Mouse (Mus musculus) large intestine, adult 2 months (tissue): ENCODE results near the gene Sort1. TPM values are rescaled to one million over a fixed set of nuclear protein-coding genes. Genes with fewer than 3 reads are reported as not detected.
"Not testable (repeated sequence)": the region's sequence is repeated elsewhere in the genome, so short reads cannot be mapped to it uniquely, and the experiment has no call there.

Experiments
- DNase-seq: peaks from one replicate; pipeline ENCODE4 v3.0.0-alpha.2; 2012; ENCODE audit warnings: low read depth, low spot score
- WGBS: fragments of 180-500 bp; shearing (Covaris S2); methylation state at CpG from one replicate; pipeline ENCODE4 v1.1.7; 2018; 5-methylcytosine and 5-hydroxymethylcytosine counted together
- polyA plus RNA-seq: library from polyadenylated mRNA; depleted of rRNA; stranded (reverse); fragments of >200 nt; gene quantifications from 2 replicates; pipeline ENCODE4 v1.2.3, GENCODE M21; 2012; rRNA removed

The Sort1 gene
- 52.4 and 52.6 TPM in 2 replicates for polyA plus RNA-seq

- under 1% methylated on average over 102 of the region's 109 CpGs for WGBS
- DNase-seq, result no peak
These were observed at the start of gene Sort1 for GRCm38 (mm10) chr3:108283781-108284601. Gene Sort1, plus strand, starts transcription at chr3:108284082.

- not testable (repeated sequence) for DNase-seq
These were observed 46.3 kb upstream of the Sort1 start for GRCm38 (mm10) chr3:108237474-108238102.

GRCm38 (mm10) chr3:108241243-108241839 is 42.5 kb upstream of the Sort1 start:
- WGBS, result 86% methylated on average over 3 of the region's 3 CpGs
- DNase-seq, result no peak

More at GRCm38 (mm10) chr3:108237474-108238102, 46.3 kb upstream of the Sort1 start:
- WGBS, result 85% methylated on average over 4 of the region's 4 CpGs

- DNase-seq, result no peak
- WGBS, result 81% methylated on average over 2 of the region's 2 CpGs
These were observed 37.0 kb upstream of the Sort1 start for GRCm38 (mm10) chr3:108246857-108247256.

GRCm38 (mm10) chr3:108256719-108257637 is 26.9 kb upstream of the Sort1 start, which contains the start of gene Psma5:
Gene Psma5, plus strand, starts transcription at chr3:108256926.
- WGBS, result under 1% methylated on average over 79 of the region's 79 CpGs
- DNase-seq, result peak; percentile 99

- no peak for DNase-seq
- 23% methylated on average over 3 of the region's 3 CpGs for WGBS
These were observed 25.9 kb upstream of the Sort1 start for GRCm38 (mm10) chr3:108257831-108258500.

- WGBS, result 50% methylated on average over 3 of the region's 3 CpGs
- no peak for DNase-seq
These were observed 24.6 kb upstream of the Sort1 start for GRCm38 (mm10) chr3:108259319-108259718.

- DNase-seq, result not testable (repeated sequence)
- WGBS, result 67% methylated on average over 5 of the region's 5 CpGs
These were observed 4.4 kb upstream of the Sort1 start for GRCm38 (mm10) chr3:108279495-108279894.

GRCm38 (mm10) chr3:108282401-108283240 is 1.3 kb upstream of the Sort1 start:
- WGBS, result 12% methylated on average over 12 of the region's 12 CpGs
- no peak for DNase-seq

- DNase-seq, result no peak
- WGBS, result 10% methylated on average over 6 of the region's 6 CpGs
These were observed 681 bp upstream of the Sort1 start for GRCm38 (mm10) chr3:108283241-108283561.

GRCm38 (mm10) chr3:108285078-108285711 is 1.3 kb downstream of the Sort1 start:
- no peak for DNase-seq
- WGBS, result 19% methylated on average over 4 of the region's 4 CpGs

- WGBS, result 31% methylated on average over 14 of the region's 14 CpGs
- no peak for DNase-seq
These were observed 3.0 kb downstream of the Sort1 start for GRCm38 (mm10) chr3:108286671-108287439.

GRCm38 (mm10) chr3:108287811-108288805 is 4.2 kb downstream of the Sort1 start:
- WGBS, result 20% methylated on average over 17 of the region's 17 CpGs
- DNase-seq, result no peak

GRCm38 (mm10) chr3:108289311-108290130 is 5.6 kb downstream of the Sort1 start:
- DNase-seq, result no peak
- WGBS, result 43% methylated on average over 13 of the region's 13 CpGs
